Comparison of ENCODE assay signal across 8 mouse cellular contexts in genomic region chr17:51177923-51178322, GRCm38 (mm10). TPM values are rescaled to one million over a fixed set of nuclear protein-coding genes. Genes with fewer than 3 reads are reported as not detected.
DNase-seq lines count a peak whose midpoint lies in the region; ATAC-seq and TF ChIP-seq lines count a peak whose summit lies in the region.

No protein-coding gene starts in this region.

- WGBS in lung, adult 2 months: 18% methylated on average over 6 of the region's 6 CpGs
- WGBS in embryonic facial prominence, embryonic 15.5 days: 43% methylated on average over 6 of the region's 6 CpGs
- 65% methylated on average over 6 of the region's 6 CpGs for WGBS in midbrain, embryonic 13.5 days

- no peak for ATAC-seq in embryonic facial prominence, embryonic 15.5 days (ENCODE audit: insufficient number of reproducible peaks, low FRiP score, low TSS enrichment, low read depth)
- ATAC-seq in midbrain, embryonic 13.5 days: no peak

- peak overlapping the region; percentile 90; the same call in 1 of the 2 replicates for H3K9ac ChIP-seq in embryonic facial prominence, embryonic 15.5 days
- H3K9ac ChIP-seq in midbrain, embryonic 13.5 days (replicated peaks): peak overlapping the region; percentile 95

- no peaks in the 10 kb centered on the region for H3K36me3 ChIP-seq in embryonic facial prominence, embryonic 15.5 days
- H3K36me3 ChIP-seq in midbrain, embryonic 13.5 days: no peaks in the 10 kb centered on the region

- peak overlapping the region; percentile 90 for H3K4me3 ChIP-seq in lung, adult 2 months (replicated peaks; ENCODE audit: extremely low read depth, low read depth, low read length)
- H3K4me3 ChIP-seq in embryonic facial prominence, embryonic 15.5 days (replicated peaks): peak overlapping the region; percentile 82
- peak overlapping the region; percentile 78 for H3K4me3 ChIP-seq in midbrain, embryonic 13.5 days (replicated peaks)

- H3K27ac ChIP-seq in embryonic facial prominence, embryonic 15.5 days (replicated peaks): peak overlapping the region; percentile 97
- H3K27ac ChIP-seq in midbrain, embryonic 13.5 days: peak overlapping the region; percentile 99

- no peak for TF ChIP-seq CTCF in lung, adult 2 months (IDR thresholded peaks at IDR 0.05; ENCODE audit: insufficient read depth, low read length)

- no peak for TF ChIP-seq POLR2A in lung, adult 2 months (IDR thresholded peaks at IDR 0.05; ENCODE audit: borderline replicate concordance, extremely low read depth, low read depth, low read length)

- no peaks in the 10 kb centered on the region for H3K27me3 ChIP-seq in embryonic facial prominence, embryonic 15.5 days
- H3K27me3 ChIP-seq in midbrain, embryonic 13.5 days: no peaks in the 10 kb centered on the region

- no peaks in the 10 kb centered on the region for H3K9me3 ChIP-seq in embryonic facial prominence, embryonic 15.5 days (replicated peaks)
- H3K9me3 ChIP-seq in midbrain, embryonic 13.5 days: no peaks in the 10 kb centered on the region

- H3K4me1 ChIP-seq in lung, adult 2 months (ENCODE audit: control insufficient read depth, insufficient read depth, low read length): peaks cover 8% of the 10 kb centered on the region
- no peaks in the 10 kb centered on the region for H3K4me1 ChIP-seq in embryonic facial prominence, embryonic 15.5 days
- peaks cover 9% of the 10 kb centered on the region for H3K4me1 ChIP-seq in midbrain, embryonic 13.5 days (replicated peaks)

- DNase-seq in lung, adult 2 months: peak; percentile 12
- no peak for DNase-seq in lung, postnatal 25 days (ENCODE audit: low spot score)
- peak; percentile 16 for DNase-seq in hindlimb bud, embryonic 11.5 days (ENCODE audit: extremely low spot score, low read depth, low spot score)
- no peak for DNase-seq in layer of hippocampus, postnatal 10 days (ENCODE audit: low spot score in 2 of 2)
- no peak for DNase-seq in natural killer cell, adult 2 months (ENCODE audit: low spot score in 2 of 2)
- DNase-seq in frontal cortex, postnatal 14 days (ENCODE audit: low spot score in 2 of 2): no peak

- peak overlapping the region; percentile 63 for H3K4me2 ChIP-seq in embryonic facial prominence, embryonic 15.5 days (replicated peaks)
- peak overlapping the region; percentile 75 for H3K4me2 ChIP-seq in midbrain, embryonic 13.5 days (replicated peaks)

RNA-seq across cellular contexts. Expression of gene Tbc1d5, which starts 1.2 kb away (rescaled TPM):
- polyA plus RNA-seq in lung, adult 2 months (2012; rRNA removed): 9.5 and 11.6 TPM in 2 replicates
- 10.4 and 11.7 TPM in 2 replicates for polyA plus RNA-seq in embryonic facial prominence, embryonic 15.5 days (2015; fragmentation: Nextera tagmentation; extraction: Ambion mirVana)
- 8.0 and 8.5 TPM in 2 replicates for polyA plus RNA-seq in midbrain, embryonic 13.5 days (2015; fragmentation: Nextera tagmentation; extraction: Ambion mirVana)
- total RNA-seq in layer of hippocampus, postnatal 10 days (2021): 10 to 100 TPM; 18.4 to 19.7 TPM

Comparison
In these comparisons a context has a peak if more than half of its experiments do, and no peak if none do; other contexts are left out.
1. DNase-seq: peak in lung, adult 2 months (single experiment) and hindlimb bud, embryonic 11.5 days (single experiment); none in lung, postnatal 25 days (single experiment), layer of hippocampus, postnatal 10 days (0 of 2), natural killer cell, adult 2 months (0 of 2) and frontal cortex, postnatal 14 days (0 of 2).
2. Peak in every context shown above with its lines, with median percentiles within 50 percentile points of each other: H3K4me3 ChIP-seq.